In the genomic region with DNA sequence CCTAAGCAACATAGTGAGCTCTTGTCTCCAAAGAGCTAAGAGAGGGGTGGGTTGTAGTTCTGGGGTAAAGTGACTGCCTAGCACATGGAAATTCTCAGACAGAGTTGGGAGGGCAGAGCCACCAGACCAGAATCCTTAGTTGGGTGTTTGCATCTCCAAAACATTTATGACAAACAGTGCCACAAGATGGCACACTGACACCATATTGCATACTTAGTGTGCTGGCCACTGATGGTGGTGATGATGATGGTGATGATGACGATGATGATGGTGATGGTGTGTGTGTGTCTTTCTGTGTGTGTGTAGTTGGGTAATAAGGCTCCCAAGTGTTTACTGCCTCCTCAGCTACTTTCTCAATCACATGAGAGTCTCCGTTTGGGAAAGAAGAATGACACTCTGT, we compare ENCODE assay signal across 12 mouse cellular contexts. TPM values are rescaled to one million over a fixed set of nuclear protein-coding genes. Genes with fewer than 3 reads are reported as not detected.
DNase-seq lines count a peak whose midpoint lies in the region; ATAC-seq and TF ChIP-seq lines count a peak whose summit lies in the region.
"Had no signal": no experiment of that assay in that cellular context is flagged by ENCODE, and none has a peak within 500 bp of the region (broad histone marks: within the 10 kb centered on the region; RNA-seq: fewer than 3 reads in every experiment).

No protein-coding gene starts in this region.

- intact Hi-C loops in heart, postnatal 36 days (cut with DNase I) = no loop called here

- DNase-seq in heart, adult 11 months = peak; percentile 41
- DNase-seq in heart, postnatal 36 days = no peak
- DNase-seq in liver, postnatal 0 days = no peak
- DNase-seq in liver = no peak
- DNase-seq in ES-CJ7 (ENCODE audit: low read depth, low spot score) = peak; percentile 16
- no peak for DNase-seq in right cerebral cortex, postnatal 14 days
- DNase-seq: adrenal gland, postnatal 25 days; cerebellum, adult 9-11 months had no signal

- TF ChIP-seq CTCF in liver, postnatal 0 days (IDR thresholded peaks at IDR 0.05; ENCODE audit: low read depth) = peak; percentile 50
- peak; percentile 65 for TF ChIP-seq CTCF in cortical plate, adult 2 months (IDR thresholded peaks at IDR 0.05; ENCODE audit: extremely low read depth, insufficient read depth, low read length)

- peaks cover 2% of the 10 kb centered on the region; the same call in 1 of the 2 replicates for H3K4me1 ChIP-seq in liver, postnatal 0 days (ENCODE audit: insufficient read depth)
- peaks cover 15% of the 10 kb centered on the region for H3K4me1 ChIP-seq in cortical plate, adult 2 months (ENCODE audit: control insufficient read depth, insufficient read depth, low read length)
- H3K4me1 ChIP-seq: liver, embryonic 15.5 days had no signal

- H3K36me3 ChIP-seq in liver, postnatal 0 days (replicated peaks; ENCODE audit: insufficient read depth, low read length) = no peaks in the 10 kb centered on the region
- H3K36me3 ChIP-seq: G1E; heart, embryonic 13.5 days; liver, embryonic 15.5 days had no signal

- no peak for TF ChIP-seq POLR2A in cortical plate, adult 2 months (IDR thresholded peaks at IDR 0.05; ENCODE audit: extremely low read depth, insufficient read depth, low read length)

- 65% methylated on average over 2 of the region's 2 CpGs for WGBS in liver, postnatal 0 days (ENCODE audit: insufficient replicate concordance)

- H3K4me3 ChIP-seq in liver, postnatal 0 days (ENCODE audit: low read depth, low read length) = no peak overlapping the region
- H3K4me3 ChIP-seq in cortical plate, adult 2 months (ENCODE audit: insufficient read depth, low read length) = no peak overlapping the region
- H3K4me3 ChIP-seq: heart, embryonic 13.5 days; liver, embryonic 15.5 days had no signal

- no peak overlapping the region for H3K9ac ChIP-seq in liver, postnatal 0 days (replicated peaks)
- H3K9ac ChIP-seq: heart, embryonic 13.5 days; liver, embryonic 15.5 days had no signal

- no peak overlapping the region for H3K4me2 ChIP-seq in liver, postnatal 0 days (ENCODE audit: low read depth, low read length)
- H3K4me2 ChIP-seq: heart, embryonic 13.5 days; liver, embryonic 15.5 days had no signal

- no peak for TF ChIP-seq EP300 in liver, postnatal 0 days (IDR thresholded peaks at IDR 0.05; ENCODE audit: low read depth)

- no peak for ATAC-seq in liver, postnatal 0 days

- no peaks in the 10 kb centered on the region for H3K27me3 ChIP-seq in liver, postnatal 0 days (ENCODE audit: insufficient read depth, low read length)
- H3K27me3 ChIP-seq: heart, embryonic 13.5 days; liver, embryonic 15.5 days had no signal

- no peak overlapping the region for H3K27ac ChIP-seq in liver, postnatal 0 days (ENCODE audit: low read depth)
- H3K27ac ChIP-seq in cortical plate, adult 2 months (ENCODE audit: insufficient read depth, low read length) = no peak overlapping the region
- H3K27ac ChIP-seq: liver, embryonic 15.5 days had no signal

- H3K9me3 ChIP-seq in liver, postnatal 0 days (ENCODE audit: low read length) = no peaks in the 10 kb centered on the region
- H3K9me3 ChIP-seq: G1E; heart, embryonic 13.5 days; liver, embryonic 15.5 days had no signal

RNA-seq across cellular contexts. Expression of a gene that starts 54.0 kb away (rescaled TPM):
- total RNA-seq in heart, postnatal 36 days (2021) = under 1 TPM; 0.53 to 0.62 TPM
- 0.27 and 0.46 TPM in 2 replicates for polyA plus RNA-seq in liver, postnatal 0 days (2015; fragmentation: Nextera tagmentation; extraction: Ambion mirVana)
- polyA plus RNA-seq in cortical plate, adult 2 months (2012; rRNA removed) = 66.9 and 70.3 TPM in 2 replicates

Comparison
In these comparisons a context has a peak if more than half of its experiments do, and no peak if none do; other contexts are left out.
1. DNase-seq: peak in heart, adult 11 months (single experiment) and ES-CJ7 (single experiment); none in heart, postnatal 36 days (0 of 2), liver, postnatal 0 days (single experiment), liver (single experiment) and right cerebral cortex, postnatal 14 days (single experiment).
2. RNA of a gene that starts 54.0 kb away (polyA plus RNA-seq): 66.9 to 70.3 TPM in cortical plate, adult 2 months; 0.27 to 0.46 TPM in liver, postnatal 0 days; every median in the first group is over 10 times any median in the second.